Mouse (Mus musculus) heart, adult 9 months (tissue): Measurements from ENCODE around the gene Gpr153.

Experiments used
- DNase-seq, 2 experiments: peaks; one replicate each; pipeline ENCODE4 v3.0.0; 2022; ENCODE audit warnings: low spot score in 2 of 2

The Gpr153 gene

GRCm38 (mm10) chr4:152287317-152288120 lies 13.5 kb downstream of the Gpr153 start:
- no peak for DNase-seq

GRCm38 (mm10) chr4:152288398-152288945 lies 14.4 kb downstream of the Gpr153 start:
- DNase-seq, result no peak

- no peak for DNase-seq
Measured at GRCm38 (mm10) chr4:152290385-152290784, 16.4 kb downstream of the Gpr153 start.

DNA sequence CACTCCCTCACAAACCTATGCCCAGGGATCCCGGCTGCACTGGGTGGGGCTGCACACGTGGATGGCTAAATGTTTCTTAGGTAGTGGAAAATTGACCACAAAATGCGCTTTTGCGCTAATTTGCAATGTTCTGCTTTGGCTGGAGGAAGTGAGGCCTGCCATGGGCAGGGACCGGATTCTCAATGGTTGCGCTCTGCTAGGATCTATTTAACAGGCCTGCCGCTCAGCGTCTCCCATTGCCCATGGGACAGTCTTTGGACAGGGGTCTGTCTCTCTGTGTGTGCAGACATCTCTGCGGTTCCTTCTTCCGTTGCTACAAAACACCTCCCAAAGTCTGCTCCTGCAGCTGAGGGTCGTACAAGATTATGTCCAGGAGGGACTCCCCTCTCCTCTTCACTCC lies 17.0 kb downstream of the Gpr153 start:
- no peak for DNase-seq

DNA sequence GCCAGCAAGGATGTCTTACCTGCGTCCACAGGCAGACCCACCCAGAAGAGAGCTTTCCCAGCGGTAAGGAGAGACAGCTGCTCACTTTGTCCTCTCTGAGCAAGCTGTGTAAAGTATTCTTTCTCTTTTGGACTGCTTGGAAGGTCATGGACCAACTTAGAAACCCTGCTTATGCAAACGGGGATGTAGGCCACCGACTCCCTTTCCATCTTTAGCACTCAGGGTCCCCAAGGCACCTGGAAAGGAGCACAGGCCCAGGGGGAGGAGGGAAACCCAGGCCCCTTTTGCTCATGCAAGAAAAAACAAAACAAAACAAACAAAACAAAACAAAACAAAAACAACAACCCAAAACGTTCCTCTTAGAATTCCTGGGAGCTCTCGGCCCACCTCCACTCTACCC lies 17.5 kb downstream of the Gpr153 start, which contains the start of gene Hes3:
Hes3 (minus strand) TSS at position 101 of the 400 bp plus-strand sequence.
- no peak for DNase-seq

- no peak for DNase-seq
Measured at GRCm38 (mm10) chr4:152292102-152292765, 18.2 kb downstream of the Gpr153 start.

DNA sequence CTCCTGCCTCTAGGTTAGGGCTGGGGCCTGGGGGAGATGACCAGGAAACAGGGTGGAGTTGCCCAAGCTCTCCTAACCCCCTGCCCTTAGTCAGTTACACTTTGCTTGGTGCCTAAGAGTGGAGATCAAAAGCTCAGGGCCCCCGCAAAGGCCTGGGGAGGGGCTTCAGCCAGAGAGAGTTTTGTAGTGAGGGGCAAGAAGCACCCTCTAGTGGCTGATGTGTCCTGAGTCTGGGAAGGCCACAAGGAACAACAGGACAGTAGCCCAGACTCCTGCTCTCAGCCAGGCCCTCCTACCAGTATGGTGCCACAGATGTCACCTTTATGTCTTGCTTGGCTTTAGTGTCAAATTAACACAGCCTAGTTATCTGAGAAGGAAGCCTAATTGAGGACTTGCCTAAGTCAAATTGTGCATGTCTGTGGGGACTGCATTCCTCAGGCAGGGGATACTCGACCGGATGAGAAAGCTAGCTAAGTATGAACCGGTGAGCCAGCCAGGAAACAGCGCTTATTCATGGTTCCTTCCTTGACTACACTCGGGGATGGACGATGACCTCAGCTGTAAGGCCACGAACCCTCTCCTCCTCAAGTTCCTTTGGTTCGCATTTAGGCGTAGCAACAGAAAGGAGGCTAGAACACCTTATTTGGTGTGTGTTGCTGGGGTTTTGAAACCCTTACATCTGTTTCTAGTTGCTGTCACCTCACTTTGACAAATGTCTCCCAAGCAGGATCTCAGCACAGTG lies 20.3 kb downstream of the Gpr153 start:
- DNase-seq, result no peak

GRCm38 (mm10) chr4:152295916-152296315 lies 21.9 kb downstream of the Gpr153 start:
- DNase-seq, result no peak

DNA sequence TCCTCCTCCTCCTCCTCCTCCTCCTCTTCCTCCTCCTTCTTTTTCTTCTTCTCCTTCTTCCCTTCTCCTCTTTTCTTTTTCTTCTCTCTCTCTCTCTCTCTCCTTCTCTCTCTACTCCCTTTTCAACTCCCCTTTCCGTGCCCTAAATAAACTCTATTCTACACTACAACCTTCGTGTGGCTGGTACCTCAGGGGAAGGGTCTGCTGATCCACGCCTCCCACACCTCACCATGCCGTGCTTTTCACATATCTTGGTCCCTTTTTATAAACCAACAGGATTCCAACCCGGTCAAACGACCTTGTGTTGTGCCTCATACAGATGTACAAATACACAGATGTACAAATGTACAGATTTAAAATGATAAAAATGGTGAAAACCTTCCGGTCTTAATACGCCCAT lies 22.3 kb downstream of the Gpr153 start:
- DNase-seq, result no peak

DNA sequence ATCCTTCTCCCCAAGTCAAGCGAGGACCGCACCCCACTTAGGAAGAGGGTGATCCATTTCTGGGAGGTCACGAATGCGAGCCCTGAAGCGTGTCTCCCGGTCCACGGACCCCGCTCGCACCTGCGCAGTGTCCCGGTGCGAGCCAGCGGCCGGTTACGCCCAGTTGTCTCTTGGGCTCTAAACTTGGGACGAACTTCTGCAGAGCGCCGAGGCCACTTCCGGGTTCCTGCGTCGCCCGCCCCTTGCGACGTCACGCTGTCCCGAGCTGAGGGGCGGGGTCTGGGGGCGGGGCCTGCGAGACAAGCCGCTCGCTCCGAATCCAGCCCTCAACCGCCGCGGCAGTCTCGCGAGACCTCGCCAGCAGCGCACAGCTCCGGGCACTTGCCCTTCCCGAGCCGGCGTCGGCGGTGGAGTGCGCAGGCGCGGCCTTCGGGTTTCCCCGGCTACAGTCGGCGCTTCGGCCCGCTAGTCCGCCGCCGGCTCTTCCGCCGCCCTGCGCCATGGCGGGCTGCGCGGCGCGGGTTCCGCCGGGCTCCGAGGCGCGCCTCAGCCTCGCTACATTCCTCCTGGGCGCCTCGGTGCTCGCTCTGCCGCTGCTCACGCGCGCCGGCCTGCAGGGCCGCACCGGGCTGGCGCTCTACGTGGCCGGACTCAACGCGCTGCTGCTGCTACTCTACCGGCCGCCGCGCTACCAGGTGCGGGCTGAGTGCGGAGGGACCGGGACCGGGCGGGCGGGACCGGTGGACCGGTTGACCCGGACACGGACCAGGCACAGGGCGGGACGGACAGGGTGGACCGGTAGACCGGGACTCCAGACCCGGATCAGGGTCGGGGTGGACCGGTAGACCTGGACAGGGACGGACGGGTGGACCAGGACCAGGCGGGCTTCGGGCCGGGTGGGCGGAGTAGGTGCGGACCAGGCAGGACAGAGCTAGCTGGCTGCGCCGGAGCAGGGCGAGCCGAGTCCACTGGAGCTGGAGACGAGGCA lies 23.1 kb downstream of the Gpr153 start, which contains the start of gene Icmt:
Icmt (plus strand) TSS at position 354 of the 988 bp plus-strand sequence.
- peak; percentile 96 to 99 for DNase-seq

DNA sequence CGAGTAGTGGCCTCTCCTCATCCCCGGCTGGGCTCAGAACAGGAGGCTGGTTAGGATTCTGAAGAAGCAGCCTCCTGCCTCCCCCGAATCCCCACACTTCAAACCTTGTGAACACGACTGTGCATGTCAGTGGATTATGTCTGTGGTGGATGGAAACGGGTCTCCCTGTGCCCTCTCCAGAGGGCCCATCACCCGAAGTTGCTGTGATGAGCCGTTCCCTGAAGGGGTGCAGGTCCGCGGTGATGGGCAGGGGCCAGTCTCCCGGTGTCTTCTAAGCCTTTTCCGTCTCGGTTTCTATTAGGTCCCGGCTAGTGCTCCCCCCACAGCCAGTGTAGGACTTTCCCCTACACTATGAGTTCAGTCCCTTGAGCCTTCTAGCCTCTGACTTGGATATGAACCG lies 24.8 kb downstream of the Gpr153 start:
- DNase-seq, result no peak

DNA sequence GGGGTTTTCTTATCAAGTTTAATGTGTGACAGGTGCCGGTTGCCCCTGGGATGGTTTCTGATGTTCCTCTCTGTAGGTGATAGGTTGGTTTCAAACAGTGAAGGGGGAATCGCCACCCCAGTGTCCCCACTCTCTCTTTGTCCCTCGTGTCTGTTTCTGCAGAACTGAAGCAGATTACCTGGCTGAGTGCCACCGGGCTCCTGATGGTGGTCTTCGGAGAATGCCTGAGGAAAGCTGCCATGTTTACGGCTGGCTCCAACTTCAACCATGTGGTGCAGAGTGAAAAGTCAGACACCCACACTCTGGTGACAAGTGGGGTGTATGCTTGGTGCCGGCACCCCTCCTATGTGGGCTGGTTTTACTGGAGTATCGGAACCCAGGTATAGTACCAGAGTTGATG lies 26.3 kb downstream of the Gpr153 start:
- DNase-seq, result no peak

DNA sequence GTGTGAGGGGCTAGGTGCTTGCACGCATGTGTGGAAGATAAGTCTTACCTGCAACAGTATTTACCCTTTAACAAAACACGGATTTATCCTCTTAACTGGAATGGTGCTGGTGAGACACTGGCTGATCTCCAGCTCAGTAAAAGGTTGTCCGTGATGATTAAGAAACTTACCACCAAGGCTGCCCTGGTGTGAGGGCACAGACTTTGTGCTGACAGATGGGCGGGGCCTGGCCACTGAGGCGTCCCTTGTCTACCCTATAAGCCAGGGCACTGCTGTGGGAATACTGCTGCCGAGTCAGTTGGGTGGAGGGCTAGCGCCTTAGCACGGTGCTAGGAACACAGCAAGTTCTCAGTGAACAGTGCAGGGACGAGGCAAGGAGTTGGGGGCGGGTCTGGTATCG lies 28.0 kb downstream of the Gpr153 start:
- DNase-seq, result no peak

- DNase-seq, result no peak
Measured at GRCm38 (mm10) chr4:152303172-152303571, 29.1 kb downstream of the Gpr153 start.

DNA sequence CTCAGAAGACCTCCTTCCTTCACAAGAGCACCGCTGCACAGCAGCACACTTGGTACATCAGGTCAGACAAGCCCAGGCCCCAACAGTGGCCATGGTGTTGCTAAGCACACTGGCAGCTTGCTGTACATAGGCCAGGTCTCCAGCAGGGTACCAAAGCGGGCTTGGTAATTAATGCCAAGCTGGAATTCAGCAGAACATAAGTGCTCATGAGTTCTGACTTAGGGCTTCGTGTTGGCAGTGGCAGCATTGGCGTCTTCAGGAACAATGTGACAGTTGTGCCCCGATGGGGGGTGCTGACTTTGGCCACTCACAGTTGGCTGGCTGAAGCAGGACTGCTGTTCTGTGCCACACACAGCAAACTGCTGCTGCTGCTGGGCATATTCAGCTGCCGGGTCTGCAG lies 30.7 kb downstream of the Gpr153 start:
- DNase-seq, result no peak

DNA sequence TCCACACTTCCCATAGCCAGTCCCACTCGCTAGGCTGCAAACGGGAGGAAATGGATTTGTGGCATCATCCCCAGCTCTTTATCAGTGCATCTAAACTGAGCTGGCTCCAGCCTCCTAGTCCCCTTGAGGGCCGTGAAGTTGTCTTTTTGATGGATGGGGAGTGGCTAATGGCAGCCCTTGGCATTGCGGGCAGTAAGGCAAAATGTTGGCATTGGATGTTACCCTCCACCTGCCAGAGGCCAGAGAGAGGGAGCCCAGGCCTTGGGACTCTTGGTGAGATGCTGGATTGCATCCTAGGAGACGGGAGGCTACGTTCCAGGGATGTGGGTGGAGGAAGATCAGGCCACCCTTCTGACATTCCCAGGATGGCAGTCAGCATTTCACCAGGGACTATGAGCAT lies 32.0 kb downstream of the Gpr153 start:
- no peak for DNase-seq

- no peak for DNase-seq
Measured at GRCm38 (mm10) chr4:152307542-152307941, 33.5 kb downstream of the Gpr153 start.

GRCm38 (mm10) chr4:152312186-152312585 lies 38.2 kb downstream of the Gpr153 start:
- DNase-seq, result no peak

DNA sequence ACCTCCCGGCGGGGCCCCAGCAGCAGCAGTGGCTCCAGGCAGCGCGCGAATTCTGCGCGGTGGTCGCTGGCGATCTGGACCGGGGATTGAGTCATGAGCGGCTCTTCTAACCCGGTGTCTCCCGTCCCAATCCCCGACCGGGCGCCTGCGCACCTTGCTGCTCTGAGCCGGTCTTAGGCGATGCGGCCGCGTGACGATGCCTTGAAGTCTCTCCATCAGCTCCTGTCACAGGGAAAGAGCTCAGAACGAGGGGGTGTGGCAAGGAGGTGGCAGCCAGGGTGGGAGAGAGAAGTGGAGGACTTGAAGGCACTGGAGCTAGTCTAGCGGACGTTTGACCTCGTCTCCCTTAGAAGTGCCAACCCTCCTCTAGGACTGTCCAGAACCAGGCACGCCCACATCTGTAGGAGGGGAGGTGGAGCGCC lies 39.2 kb downstream of the Gpr153 start:
- DNase-seq, result no peak

GRCm38 (mm10) chr4:152313934-152314333 lies 39.9 kb downstream of the Gpr153 start:
- DNase-seq, result no peak
